Mouse (Mus musculus): ENCODE measurements around the gene Dzip3.

Gene Dzip3

DNA sequence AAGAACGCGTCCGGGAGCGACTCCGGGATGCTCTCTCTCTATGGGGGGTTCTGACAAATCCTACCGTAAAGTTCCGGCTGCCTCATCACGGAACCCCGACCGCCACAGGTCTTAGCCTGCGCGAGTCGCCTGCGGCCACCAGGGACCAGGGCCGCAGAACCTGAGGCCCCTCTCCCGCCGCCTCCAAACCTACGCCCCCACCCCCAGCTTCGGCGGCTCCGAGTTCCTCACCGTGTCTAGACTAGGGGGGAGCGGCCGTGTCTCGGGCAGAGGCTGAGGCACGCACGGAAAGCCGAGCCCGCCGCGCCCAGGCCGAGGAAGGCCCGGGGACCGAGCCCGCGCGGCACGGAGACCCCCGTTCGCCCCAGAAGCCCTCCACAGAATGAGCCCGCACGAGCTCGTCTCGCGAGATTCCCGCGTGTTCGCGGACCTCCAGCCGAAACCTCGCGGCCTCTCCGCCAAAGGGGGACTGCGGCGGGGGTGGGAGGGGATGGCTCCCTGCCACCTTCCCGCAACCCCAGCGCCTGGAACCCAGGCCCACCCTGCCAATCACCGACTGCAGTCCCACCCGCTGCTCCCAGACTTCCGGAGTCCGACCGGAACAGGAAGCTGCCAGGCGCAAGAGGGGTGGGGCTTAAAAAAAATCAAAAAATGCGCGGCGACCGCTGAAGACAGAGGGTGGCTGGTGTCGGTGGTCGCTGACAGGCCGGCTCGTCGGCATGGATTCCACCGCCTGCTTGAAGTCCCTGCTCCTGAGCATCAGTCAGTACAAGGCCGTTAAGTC is at the start of gene Dzip3, which contains the start of gene Cip2a:
TSS of gene Dzip3 (minus strand) at position 607 of the 784 bp plus-strand sequence.
TSS of gene Cip2a (plus strand) at position 627 of the 784 bp plus-strand sequence.
- peak; percentile 83 for DNase-seq

DNA sequence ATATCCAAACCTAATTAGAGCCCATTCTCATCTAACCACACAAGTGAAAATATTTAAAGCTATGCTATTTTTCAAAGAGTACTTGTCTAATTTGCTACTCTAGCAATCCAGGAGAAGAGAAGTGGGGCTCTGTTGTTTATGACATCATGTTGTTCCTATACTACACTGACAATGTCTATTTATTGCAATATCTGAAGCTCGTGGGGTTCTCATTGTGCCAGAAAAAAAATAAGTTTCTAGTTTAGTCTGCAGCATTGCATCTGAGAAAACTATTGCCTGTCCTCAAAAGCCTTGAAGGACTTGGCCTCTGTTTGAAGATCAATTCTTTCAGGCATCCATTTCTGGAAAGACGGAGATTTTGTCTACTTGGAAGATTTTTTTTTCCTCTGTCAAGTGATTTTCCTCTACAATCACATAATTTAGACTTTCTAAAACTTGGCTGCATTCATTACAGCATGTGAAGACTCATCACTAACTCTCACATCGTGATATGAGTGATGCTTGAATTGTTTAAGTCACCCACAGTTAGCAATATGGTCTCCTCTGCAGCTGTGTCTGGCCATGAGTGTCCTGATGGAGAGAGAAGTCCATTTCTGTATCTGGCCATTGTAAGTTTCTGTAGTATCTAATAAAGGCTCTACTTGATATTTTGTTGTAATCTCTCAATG is 46.7 kb upstream of the Dzip3 start:
- no peak for DNase-seq

DNA sequence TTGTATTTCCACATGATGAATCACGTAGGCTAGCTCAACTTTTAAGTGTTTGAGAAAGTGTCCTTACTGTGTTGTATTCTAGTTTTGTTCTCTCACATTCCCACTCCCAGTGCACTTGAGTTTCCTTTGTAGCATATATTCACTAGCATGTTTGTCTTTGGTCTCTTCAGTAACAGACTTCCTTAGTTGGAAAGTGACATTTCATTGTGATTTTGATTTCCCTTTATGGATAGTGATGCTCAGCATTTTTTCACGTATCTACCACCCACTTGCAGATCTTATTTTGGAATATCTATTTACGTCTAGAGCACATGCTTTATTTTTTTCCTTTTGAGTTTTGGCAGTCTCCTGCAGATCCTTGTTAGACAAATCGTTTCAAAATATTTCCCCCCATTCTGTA is 43.8 kb upstream of the Dzip3 start:
- DNase-seq = no peak

DNA sequence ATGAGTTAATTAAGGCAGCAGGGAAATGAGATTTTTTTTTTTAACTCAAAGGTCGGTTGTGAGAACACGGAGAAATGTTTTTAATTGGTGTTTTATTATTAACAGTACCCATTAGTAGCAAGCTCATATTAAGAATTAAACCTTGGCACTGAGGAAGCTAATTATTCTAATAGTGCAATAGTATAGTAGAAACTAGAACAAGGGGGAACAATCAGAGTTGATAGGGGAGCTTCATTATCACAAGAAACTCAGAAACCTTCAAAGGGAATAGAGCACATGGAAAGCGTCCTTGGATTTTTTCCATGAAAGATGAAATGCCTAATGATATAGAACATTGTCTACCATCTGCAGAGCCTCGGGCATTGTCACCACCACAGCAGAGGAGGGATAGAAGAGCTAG is 41.9 kb upstream of the Dzip3 start:
- no peak for DNase-seq

GRCm38 (mm10) chr16:49016620-49017332 is 22.8 kb upstream of the Dzip3 start:
- no peak for DNase-seq

DNA sequence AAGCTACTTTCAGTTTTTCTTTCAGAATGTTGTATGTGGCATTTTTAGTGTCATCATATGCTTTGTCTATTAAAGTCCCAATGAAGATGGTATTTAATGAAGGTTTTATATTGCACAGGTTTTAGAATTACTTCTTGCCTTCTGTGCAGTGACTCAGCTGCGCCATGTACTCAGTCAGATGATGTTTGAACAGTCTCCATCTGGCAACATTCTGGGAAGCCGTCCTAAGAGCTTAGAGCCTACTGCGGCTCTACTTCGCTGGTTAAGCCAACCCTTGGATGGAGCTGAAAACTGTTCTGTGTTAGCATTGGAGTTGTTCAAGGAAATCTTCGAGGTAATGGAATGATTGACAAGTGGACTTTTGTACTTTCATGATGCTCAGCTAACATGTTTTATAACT is 10.2 kb upstream of the Dzip3 start:
- DNase-seq = no peak

GRCm38 (mm10) chr16:48994343-48994693 is 353 bp upstream of the Dzip3 start:
- no peak for DNase-seq

DNA sequence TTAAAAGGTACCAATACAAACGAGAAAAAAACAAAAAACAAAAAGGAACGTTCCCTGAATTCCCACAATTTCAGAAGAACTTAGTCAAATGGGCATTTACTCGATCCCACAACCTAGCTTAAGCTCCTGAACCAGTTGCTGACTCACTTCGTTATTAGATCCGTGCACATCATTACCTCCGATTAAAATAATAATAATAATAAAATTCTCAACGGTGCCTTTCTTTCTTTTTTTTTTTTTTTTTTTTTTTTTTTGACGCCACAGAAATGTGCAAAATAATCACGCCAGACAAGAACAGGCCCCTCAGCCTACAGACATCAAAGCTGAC is 770 bp downstream of the Dzip3 start:
- DNase-seq = no peak

GRCm38 (mm10) chr16:48992437-48993230 is 1.3 kb downstream of the Dzip3 start:
- DNase-seq = no peak

DNA sequence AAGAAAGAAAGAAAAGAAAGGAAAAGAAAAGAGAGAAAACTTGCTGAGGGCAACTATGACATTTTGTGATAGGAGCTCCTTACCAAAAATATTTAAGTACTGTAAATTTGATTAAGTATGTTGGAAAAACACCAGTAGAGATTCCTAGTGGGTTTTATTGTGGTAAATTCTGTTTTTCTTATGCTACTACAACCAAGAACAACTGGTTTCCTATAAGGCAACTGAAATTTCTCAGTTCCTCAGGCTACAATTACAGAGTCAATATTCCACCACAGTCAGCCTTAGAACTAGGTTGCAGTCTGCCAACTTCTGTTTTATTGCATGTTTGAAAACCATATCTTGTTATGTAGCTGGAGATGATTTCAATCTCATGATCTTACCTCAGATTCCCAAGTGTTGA is 4.3 kb downstream of the Dzip3 start:
- DNase-seq = no peak

DNA sequence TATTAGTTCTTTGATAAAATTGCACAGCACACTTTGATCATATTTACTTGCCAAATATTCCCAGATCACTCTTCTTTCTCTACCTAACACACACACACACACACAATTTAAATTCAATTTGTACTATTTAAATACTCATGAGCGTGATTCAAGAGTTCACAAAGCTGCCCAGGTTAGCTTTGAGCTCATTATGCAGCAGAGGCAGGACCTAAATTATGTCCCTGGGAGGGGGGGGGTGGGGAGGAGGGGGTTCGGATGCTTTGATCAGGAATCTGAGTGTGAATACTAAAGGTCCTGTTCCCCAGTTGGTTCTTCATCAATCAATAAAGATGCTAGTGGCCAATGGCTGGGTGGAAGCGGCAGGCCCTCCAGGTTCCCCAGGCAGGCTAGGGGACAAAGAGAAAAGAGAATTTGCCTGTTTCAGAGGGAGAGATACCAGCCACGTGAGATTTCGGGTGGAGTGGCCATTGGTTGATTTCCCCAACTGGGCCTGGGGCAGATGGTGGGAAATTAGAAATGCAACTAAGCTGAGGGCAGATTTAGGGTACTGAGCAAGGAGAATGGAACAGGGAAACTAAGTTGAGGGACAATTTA is 8.8 kb downstream of the Dzip3 start:
- DNase-seq = no peak

GRCm38 (mm10) chr16:48979965-48980364 is 14.0 kb downstream of the Dzip3 start:
- DNase-seq = no peak

GRCm38 (mm10) chr16:48973548-48973947 is 20.4 kb downstream of the Dzip3 start:
- no peak for DNase-seq

- no peak for DNase-seq
These were observed 21.0 kb downstream of the Dzip3 start for GRCm38 (mm10) chr16:48972996-48973395.

DNA sequence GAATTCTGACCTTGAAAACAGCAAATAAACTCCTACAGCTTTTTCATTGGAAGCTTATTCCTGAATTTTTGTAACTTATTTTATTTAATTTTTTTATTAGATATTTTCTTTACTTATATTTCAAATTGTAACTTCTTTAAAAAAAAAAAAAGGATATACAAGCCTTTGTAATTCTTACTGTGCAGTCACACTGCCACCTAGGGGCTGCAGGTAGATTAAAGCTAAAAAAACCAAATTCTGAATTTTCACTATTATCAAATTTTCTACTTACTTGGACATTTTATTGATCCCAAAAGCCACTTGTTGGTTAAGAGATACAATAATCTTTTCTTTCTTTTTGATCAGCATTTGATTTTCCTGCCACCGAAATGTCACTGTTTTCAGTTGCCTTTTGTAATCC is 52.2 kb downstream of the Dzip3 start:
- no peak for DNase-seq

DNA sequence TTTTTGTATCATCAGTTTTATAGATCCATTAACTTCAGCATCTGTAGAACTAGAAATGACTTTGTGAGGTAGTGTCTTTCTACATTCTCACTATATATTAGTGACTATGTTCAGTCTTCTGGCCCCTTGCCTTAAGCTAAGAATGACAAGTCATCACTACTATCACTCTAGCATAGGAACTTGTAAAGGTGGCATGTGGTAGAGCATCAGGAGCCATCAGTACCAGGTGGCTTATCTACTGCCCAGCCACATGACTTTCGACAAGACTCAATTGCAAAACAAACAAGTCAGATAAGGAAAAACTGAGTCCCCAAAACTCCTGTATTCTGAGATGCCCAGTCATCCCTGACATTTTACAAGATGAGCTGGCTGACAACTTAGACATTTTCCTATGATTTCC is 70.2 kb downstream of the Dzip3 start:
- no peak for DNase-seq

- no peak for DNase-seq
These were observed 80.8 kb downstream of the Dzip3 start for GRCm38 (mm10) chr16:48913206-48913605.

- DNase-seq = no peak
These were observed 82.8 kb downstream of the Dzip3 start for GRCm38 (mm10) chr16:48911184-48911583.

DNA sequence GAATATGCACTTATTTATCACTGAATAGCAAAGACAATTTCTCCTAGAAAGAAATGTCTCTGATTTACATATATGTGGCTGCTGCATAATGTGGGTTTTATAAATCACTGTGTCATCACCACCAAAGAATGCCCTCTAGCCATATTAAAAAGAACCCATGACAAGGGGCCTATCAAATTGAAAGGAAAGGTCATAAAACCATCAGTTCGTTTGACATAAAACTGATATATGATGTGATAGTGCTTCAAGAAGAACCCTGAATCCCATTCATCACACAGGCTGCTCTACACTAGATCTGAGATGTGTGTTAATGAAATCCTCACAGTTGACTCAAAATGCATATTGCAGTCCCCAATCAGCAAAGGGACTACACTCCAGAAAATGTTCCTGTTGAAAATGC is 94.1 kb downstream of the Dzip3 start:
- DNase-seq = no peak

GRCm38 (mm10) chr16:48890733-48891132 is 103.2 kb downstream of the Dzip3 start:
- no peak for DNase-seq

Measured in cerebellum, adult 8-10 months (tissue).